Mouse (Mus musculus) cerebellum, adult 9-11 months (tissue): ENCODE data around the gene Selenof.
A peak's percentile ranks its signal among the peaks of the same experiment; 100 is the strongest.

Experiments
- DNase-seq: peaks from one replicate; pipeline ENCODE4 v3.0.0; 2022

The Selenof gene

GRCm38 (mm10) chr3:144570047-144570815 is at the start of gene Selenof, which contains the start of gene Hs2st1:
Selenof (plus strand) TSS chr3:144570304.
Hs2st1 (minus strand) TSS chr3:144570181.
- DNase-seq = peak; percentile 100

GRCm38 (mm10) chr3:144527918-144528317 is 42.2 kb upstream of the Selenof start:
- no peak for DNase-seq

- peak; percentile 72 for DNase-seq
Measured at GRCm38 (mm10) chr3:144531023-144531422, 39.1 kb upstream of the Selenof start.

- DNase-seq = no peak
Measured at GRCm38 (mm10) chr3:144535056-144535455, 35.0 kb upstream of the Selenof start.

GRCm38 (mm10) chr3:144537078-144537855 is 32.8 kb upstream of the Selenof start:
- DNase-seq = peak; percentile 31

GRCm38 (mm10) chr3:144539051-144539450 is 31.1 kb upstream of the Selenof start:
- no peak for DNase-seq

GRCm38 (mm10) chr3:144540805-144541204 is 29.3 kb upstream of the Selenof start:
- DNase-seq = no peak

GRCm38 (mm10) chr3:144541906-144542438 is 28.1 kb upstream of the Selenof start:
- no peak for DNase-seq

- no peak for DNase-seq
Measured at GRCm38 (mm10) chr3:144545152-144545551, 25.0 kb upstream of the Selenof start.

GRCm38 (mm10) chr3:144545832-144546231 is 24.3 kb upstream of the Selenof start:
- no peak for DNase-seq

GRCm38 (mm10) chr3:144546490-144546889 is 23.6 kb upstream of the Selenof start:
- DNase-seq = no peak

GRCm38 (mm10) chr3:144548186-144548845 is 21.8 kb upstream of the Selenof start:
- no peak for DNase-seq

- DNase-seq = no peak
Measured at GRCm38 (mm10) chr3:144550036-144550435, 20.1 kb upstream of the Selenof start.

GRCm38 (mm10) chr3:144550659-144551058 is 19.4 kb upstream of the Selenof start:
- DNase-seq = no peak

GRCm38 (mm10) chr3:144551416-144551815 is 18.7 kb upstream of the Selenof start:
- no peak for DNase-seq

GRCm38 (mm10) chr3:144553942-144554341 is 16.2 kb upstream of the Selenof start:
- no peak for DNase-seq

- DNase-seq = no peak
Measured at GRCm38 (mm10) chr3:144554503-144554902, 15.6 kb upstream of the Selenof start.

- DNase-seq = no peak
Measured at GRCm38 (mm10) chr3:144555144-144555543, 15.0 kb upstream of the Selenof start.

GRCm38 (mm10) chr3:144556625-144557324 is 13.3 kb upstream of the Selenof start:
- no peak for DNase-seq

- no peak for DNase-seq
Measured at GRCm38 (mm10) chr3:144558274-144558673, 11.8 kb upstream of the Selenof start.

- no peak for DNase-seq
Measured at GRCm38 (mm10) chr3:144561511-144562250, 8.4 kb upstream of the Selenof start.

- DNase-seq = no peak
Measured at GRCm38 (mm10) chr3:144563916-144564315, 6.2 kb upstream of the Selenof start.
